Mouse (Mus musculus) hindbrain, embryonic 15.5 days (tissue): ENCODE measurements around the gene Hsf2bp. TPM values are rescaled to one million over a fixed set of nuclear protein-coding genes. Genes with fewer than 3 reads are reported as not detected.

ENCODE experiments used
- ATAC-seq: fragments of 200-750 bp; cut with Nextera tagmentation; 2 replicates; pipeline ENCODE4 v1.8.0; 2017; ENCODE audit warnings: low read depth, moderate number of reproducible peaks, moderate TSS enrichment; ENCODE audit not compliant: low FRiP score
- H3K27ac ChIP-seq: fragments of 300-500 bp; sonication (generic); replicated peaks from 2 replicates; pipeline ENCODE4 v1.5.1; 2015; ENCODE audit warnings: mild to moderate bottlenecking, inconsistent platforms
- H3K27me3 ChIP-seq: fragments of 300-500 bp; sonication (generic); 2 replicates; pipeline ENCODE4 v1.6.1; 2015; ENCODE audit warnings: control low read depth, inconsistent platforms
- H3K36me3 ChIP-seq: fragments of 300-500 bp; sonication (generic); 2 replicates; pipeline ENCODE4 v1.6.1; 2015; ENCODE audit warnings: control low read depth, inconsistent platforms
- H3K4me1 ChIP-seq: fragments of 300-500 bp; sonication (generic); replicated peaks from 2 replicates; pipeline ENCODE4 v1.6.1; 2015; ENCODE audit warnings: control low read depth, inconsistent platforms
- H3K4me2 ChIP-seq: fragments of 300-500 bp; sonication (generic); 2 replicates; pipeline ENCODE4 v1.6.1; 2015; ENCODE audit warnings: moderate library complexity, mild to moderate bottlenecking, inconsistent platforms
- H3K4me3 ChIP-seq: fragments of 300-500 bp; sonication (generic); 2 replicates; pipeline ENCODE4 v1.5.1; 2015; ENCODE audit warnings: mild to moderate bottlenecking, inconsistent platforms
- H3K9ac ChIP-seq: fragments of 300-500 bp; sonication (generic); 2 replicates; pipeline ENCODE4 v1.6.1; 2015; ENCODE audit warnings: inconsistent platforms
- H3K9me3 ChIP-seq: fragments of 300-500 bp; sonication (generic); 2 replicates; pipeline ENCODE4 v1.6.1; 2016; ENCODE audit warnings: control low read depth, inconsistent platforms
- WGBS: fragments of 180-500 bp; shearing (Covaris S2); methylation state at CpG from one replicate; pipeline ENCODE4 v1.1.7; 2015; 5-methylcytosine and 5-hydroxymethylcytosine counted together
- polyA plus RNA-seq: library from polyadenylated mRNA; unstranded; fragments of >200 nt; fragmentation: Nextera tagmentation; extraction: Ambion mirVana; gene quantifications from 2 replicates; pipeline ENCODE4 v1.2.1, GENCODE M21; 2015

Gene Hsf2bp
- polyA plus RNA-seq, 1 experiment from 2014 or later = 0.48 TPM

- H3K36me3 ChIP-seq = no peaks in the 10 kb centered on the region
- no peak overlapping the region for H3K4me3 ChIP-seq
- H3K4me1 ChIP-seq = peaks cover 10% of the 10 kb centered on the region; the same call in 1 of the 2 replicates
- ATAC-seq = no peak
- no peak overlapping the region for H3K4me2 ChIP-seq
- H3K27ac ChIP-seq = no peak overlapping the region
- H3K27me3 ChIP-seq = no peaks in the 10 kb centered on the region
- 91% methylated on average over 2 of the region's 2 CpGs for WGBS
- H3K9me3 ChIP-seq = no peaks in the 10 kb centered on the region
- no peak overlapping the region for H3K9ac ChIP-seq
Observed at GRCm38 (mm10) chr17:31908966-31909365, 127.2 kb downstream of the Hsf2bp start.

DNA sequence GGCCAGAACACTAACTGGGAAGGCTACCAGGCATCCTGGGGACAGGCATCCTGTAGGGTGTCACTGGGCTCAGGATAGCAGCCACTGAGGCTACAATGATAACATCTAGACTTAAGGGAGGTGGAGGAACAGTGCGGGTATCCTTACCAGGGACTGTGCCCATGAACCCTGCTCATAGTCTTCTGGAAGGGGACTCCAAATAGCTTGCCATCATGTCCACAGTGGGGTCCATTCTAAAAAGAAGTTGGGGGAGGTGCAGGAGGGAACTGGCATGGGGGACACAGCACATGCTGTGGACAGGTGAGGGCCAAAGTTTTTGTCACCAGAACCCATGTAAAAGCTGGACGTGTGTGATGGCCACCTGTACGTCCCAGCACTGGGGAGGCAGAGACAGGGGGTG lies 129.7 kb downstream of the Hsf2bp start:
- H3K4me3 ChIP-seq = no peak overlapping the region
- no peaks in the 10 kb centered on the region for H3K4me1 ChIP-seq
- H3K27me3 ChIP-seq = no peaks in the 10 kb centered on the region
- no peak for ATAC-seq
- H3K4me2 ChIP-seq = no peak overlapping the region
- H3K9ac ChIP-seq = no peak overlapping the region
- H3K36me3 ChIP-seq = no peaks in the 10 kb centered on the region
- H3K27ac ChIP-seq = 0 out of 2 replicates have a peak overlapping the region, but pooled peaks have one; percentile 30
- no peaks in the 10 kb centered on the region for H3K9me3 ChIP-seq
- WGBS = 98% methylated on average over 3 of the region's 3 CpGs

GRCm38 (mm10) chr17:31905791-31906211 lies 130.3 kb downstream of the Hsf2bp start:
- Histone ChIP-seq H3K36me3 (no peaks in the 10 kb centered on the region), H3K4me3 (no peak overlapping the region), H3K27ac (peak overlapping the region; percentile 34), H3K4me2 (no peak overlapping the region), H3K9ac (no peak overlapping the region), H3K4me1 (no peaks in the 10 kb centered on the region), H3K9me3 (no peaks in the 10 kb centered on the region), H3K27me3 (no peaks in the 10 kb centered on the region)
- 70% methylated on average over 10 of the region's 10 CpGs for WGBS
- ATAC-seq = no peak

- no peak overlapping the region for H3K4me3 ChIP-seq
- H3K9me3 ChIP-seq = no peaks in the 10 kb centered on the region
- no peak for ATAC-seq
- H3K4me2 ChIP-seq = no peak overlapping the region
- H3K27ac ChIP-seq = peak overlapping the region; percentile 34
- H3K36me3 ChIP-seq = no peaks in the 10 kb centered on the region
- no peak overlapping the region for H3K9ac ChIP-seq
- no peaks in the 10 kb centered on the region for H3K27me3 ChIP-seq
- WGBS = 87% methylated on average over 9 of the region's 9 CpGs
- H3K4me1 ChIP-seq = no peaks in the 10 kb centered on the region
Observed at GRCm38 (mm10) chr17:31905201-31905790, 130.9 kb downstream of the Hsf2bp start.

GRCm38 (mm10) chr17:31904036-31904435 lies 132.1 kb downstream of the Hsf2bp start:
- Histone ChIP-seq H3K9me3 (no peaks in the 10 kb centered on the region), H3K27ac (no peak overlapping the region), H3K4me1 (no peaks in the 10 kb centered on the region), H3K4me2 (no peak overlapping the region), H3K9ac (no peak overlapping the region), H3K27me3 (no peaks in the 10 kb centered on the region), H3K4me3 (no peak overlapping the region), H3K36me3 (no peaks in the 10 kb centered on the region)
- no peak for ATAC-seq
- WGBS = 83% methylated on average over 7 of the region's 7 CpGs

- no peak overlapping the region for H3K27ac ChIP-seq
- no peak for ATAC-seq
- no peaks in the 10 kb centered on the region for H3K27me3 ChIP-seq
- H3K36me3 ChIP-seq = no peaks in the 10 kb centered on the region
- no peaks in the 10 kb centered on the region for H3K9me3 ChIP-seq
- H3K4me3 ChIP-seq = no peak overlapping the region
- WGBS = 74% methylated on average over 3 of the region's 3 CpGs
- H3K4me1 ChIP-seq = no peaks in the 10 kb centered on the region
- H3K9ac ChIP-seq = no peak overlapping the region
- no peak overlapping the region for H3K4me2 ChIP-seq
Observed at GRCm38 (mm10) chr17:31902630-31903198, 133.4 kb downstream of the Hsf2bp start.

DNA sequence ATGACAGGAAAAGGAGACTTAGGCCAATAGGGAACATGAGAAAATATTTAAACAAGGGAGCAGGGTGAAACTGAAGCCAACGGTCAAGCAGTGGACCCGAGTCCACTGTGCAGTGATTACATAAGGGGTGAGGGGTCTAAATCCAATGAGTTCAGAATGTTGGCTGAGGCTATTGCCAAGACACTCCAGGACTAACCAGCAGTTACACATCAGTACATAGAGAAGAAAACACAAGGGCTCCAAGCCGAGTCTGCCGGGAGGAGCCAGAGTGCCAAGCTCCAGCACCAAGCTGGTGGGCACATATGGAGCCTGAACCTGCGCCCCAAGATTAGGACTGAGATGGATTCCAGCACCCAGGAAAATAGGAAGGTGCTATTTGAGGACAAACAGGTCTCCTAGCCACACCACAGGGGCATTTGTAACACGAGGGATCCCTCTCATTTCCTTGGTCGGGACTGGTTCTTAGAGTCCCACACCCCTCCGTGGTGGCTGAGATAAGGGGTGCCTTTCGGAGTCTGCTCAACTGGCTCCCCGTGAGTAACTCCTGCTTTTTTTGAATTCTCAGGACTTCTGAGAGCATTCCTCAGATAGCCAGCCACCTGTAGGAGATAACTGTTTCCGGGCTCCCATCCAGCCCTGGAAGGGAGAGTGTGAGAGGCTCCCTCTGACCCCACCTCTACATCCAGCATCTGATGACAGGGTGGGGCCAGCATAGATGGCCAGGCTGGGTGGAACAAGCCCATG lies 134.5 kb downstream of the Hsf2bp start:
- Histone ChIP-seq H3K4me1 (no peaks in the 10 kb centered on the region), H3K36me3 (no peaks in the 10 kb centered on the region)
- no peak for ATAC-seq

DNA sequence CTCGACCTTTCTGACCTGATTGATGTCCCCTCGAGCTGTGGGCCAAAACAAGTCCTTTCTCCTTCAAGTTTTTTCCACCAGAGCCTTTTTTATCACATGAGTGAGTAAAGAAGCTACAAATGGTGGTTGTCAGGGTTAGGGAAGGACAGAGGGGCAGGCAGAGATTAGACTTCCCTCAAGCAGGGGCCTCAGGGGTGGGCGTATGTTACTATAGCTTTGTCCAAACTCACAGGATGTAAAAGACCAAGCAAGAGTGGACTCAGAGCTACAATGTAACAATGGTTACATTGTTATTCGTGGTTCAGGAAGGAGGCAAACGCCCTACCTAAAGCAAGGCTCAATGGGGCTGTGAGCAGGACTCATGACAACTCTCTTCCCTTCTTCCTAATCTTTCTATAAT lies 137.2 kb downstream of the Hsf2bp start:
- H3K4me1 ChIP-seq = no peaks in the 10 kb centered on the region
- H3K27me3 ChIP-seq = no peaks in the 10 kb centered on the region
- ATAC-seq = no peak
- no peak overlapping the region for H3K27ac ChIP-seq
- H3K36me3 ChIP-seq = no peaks in the 10 kb centered on the region
- no peak overlapping the region for H3K9ac ChIP-seq
- H3K9me3 ChIP-seq = no peaks in the 10 kb centered on the region
- H3K4me2 ChIP-seq = no peak overlapping the region
- no peak overlapping the region for H3K4me3 ChIP-seq
- WGBS = 62% methylated on average over 5 of the region's 5 CpGs

More for the DNA sequence above, 134.5 kb downstream of the Hsf2bp start:
- no peak overlapping the region for H3K4me2 ChIP-seq
- no peaks in the 10 kb centered on the region for H3K27me3 ChIP-seq
- no peaks in the 10 kb centered on the region for H3K9me3 ChIP-seq
- H3K4me3 ChIP-seq = no peak overlapping the region
- no peak overlapping the region for H3K27ac ChIP-seq
- whole genome bisulfite sequencing = 85% methylated on average over 11 of the region's 11 CpGs
- no peak overlapping the region for H3K9ac ChIP-seq

DNA sequence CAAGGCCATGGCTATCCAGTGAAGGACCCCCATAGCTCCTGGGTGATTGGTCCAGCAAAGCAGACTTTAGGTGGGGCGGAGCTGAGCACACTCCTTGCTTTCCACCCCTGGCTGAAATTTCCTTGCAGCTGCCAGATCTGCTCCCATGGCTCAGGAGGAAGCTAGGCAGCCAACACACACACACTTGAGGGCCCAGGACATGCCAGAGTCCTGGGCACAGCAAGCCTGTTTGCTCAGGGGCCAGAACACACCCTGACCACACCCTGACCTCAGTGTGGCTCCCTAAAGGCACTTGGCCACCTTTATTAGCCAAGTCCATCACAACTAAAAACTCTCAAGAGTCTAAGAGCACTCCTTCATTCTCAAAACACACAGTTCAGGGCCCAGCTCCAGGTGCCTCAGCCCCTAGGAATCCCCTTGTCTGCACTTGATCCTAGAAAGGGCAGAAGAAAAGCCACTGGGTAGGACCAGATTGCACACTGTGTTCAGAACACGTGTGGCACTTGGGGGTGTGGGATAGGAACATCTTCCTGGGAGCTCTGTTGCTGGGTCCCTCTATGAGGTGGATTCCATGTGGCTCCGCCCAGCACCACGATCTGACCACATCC lies 138.9 kb downstream of the Hsf2bp start:
- WGBS = 83% methylated on average over 4 of the region's 4 CpGs
- no peak overlapping the region for H3K4me3 ChIP-seq
- no peak for ATAC-seq

GRCm38 (mm10) chr17:31896751-31897150 lies 139.4 kb downstream of the Hsf2bp start:
- H3K36me3 ChIP-seq = no peaks in the 10 kb centered on the region
- H3K4me2 ChIP-seq = no peak overlapping the region
- no peak for ATAC-seq
- H3K27me3 ChIP-seq = no peaks in the 10 kb centered on the region
- 79% methylated on average over 3 of the region's 3 CpGs for WGBS
- H3K9me3 ChIP-seq = no peaks in the 10 kb centered on the region
- H3K4me3 ChIP-seq = no peak overlapping the region
- no peak overlapping the region for H3K27ac ChIP-seq
- H3K9ac ChIP-seq = no peak overlapping the region
- peaks cover 7% of the 10 kb centered on the region for H3K4me1 ChIP-seq

More for the DNA sequence above, 138.9 kb downstream of the Hsf2bp start:
- Histone ChIP-seq H3K4me2 (no peak overlapping the region), H3K9me3 (no peaks in the 10 kb centered on the region), H3K27me3 (no peaks in the 10 kb centered on the region), H3K4me1 (peaks cover 7% of the 10 kb centered on the region), H3K9ac (no peak overlapping the region), H3K36me3 (no peaks in the 10 kb centered on the region), H3K27ac (no peak overlapping the region)

GRCm38 (mm10) chr17:31896311-31896710 lies 139.8 kb downstream of the Hsf2bp start:
- Histone ChIP-seq H3K9ac (no peak overlapping the region), H3K27ac (no peak overlapping the region), H3K9me3 (no peaks in the 10 kb centered on the region), H3K4me1 (peaks cover 7% of the 10 kb centered on the region), H3K36me3 (no peaks in the 10 kb centered on the region), H3K4me3 (no peak overlapping the region), H3K4me2 (no peak overlapping the region), H3K27me3 (no peaks in the 10 kb centered on the region)
- 93% methylated on average over 7 of the region's 7 CpGs for WGBS
- no peak for ATAC-seq
